Mouse (Mus musculus) cerebellum, adult 18-20 months (tissue): Measurements from ENCODE around the gene 9530077C05Rik.
A peak's percentile ranks its signal among the peaks of the same experiment; 100 is the strongest.
"Not testable (repeated sequence)": the region's sequence is repeated elsewhere in the genome, so short reads cannot be mapped to it uniquely, and the experiment has no call there.

ENCODE experiments used
- DNase-seq, 2 experiments: peaks; one replicate each; pipeline ENCODE4 v3.0.0; 2021

The 9530077C05Rik gene

DNA sequence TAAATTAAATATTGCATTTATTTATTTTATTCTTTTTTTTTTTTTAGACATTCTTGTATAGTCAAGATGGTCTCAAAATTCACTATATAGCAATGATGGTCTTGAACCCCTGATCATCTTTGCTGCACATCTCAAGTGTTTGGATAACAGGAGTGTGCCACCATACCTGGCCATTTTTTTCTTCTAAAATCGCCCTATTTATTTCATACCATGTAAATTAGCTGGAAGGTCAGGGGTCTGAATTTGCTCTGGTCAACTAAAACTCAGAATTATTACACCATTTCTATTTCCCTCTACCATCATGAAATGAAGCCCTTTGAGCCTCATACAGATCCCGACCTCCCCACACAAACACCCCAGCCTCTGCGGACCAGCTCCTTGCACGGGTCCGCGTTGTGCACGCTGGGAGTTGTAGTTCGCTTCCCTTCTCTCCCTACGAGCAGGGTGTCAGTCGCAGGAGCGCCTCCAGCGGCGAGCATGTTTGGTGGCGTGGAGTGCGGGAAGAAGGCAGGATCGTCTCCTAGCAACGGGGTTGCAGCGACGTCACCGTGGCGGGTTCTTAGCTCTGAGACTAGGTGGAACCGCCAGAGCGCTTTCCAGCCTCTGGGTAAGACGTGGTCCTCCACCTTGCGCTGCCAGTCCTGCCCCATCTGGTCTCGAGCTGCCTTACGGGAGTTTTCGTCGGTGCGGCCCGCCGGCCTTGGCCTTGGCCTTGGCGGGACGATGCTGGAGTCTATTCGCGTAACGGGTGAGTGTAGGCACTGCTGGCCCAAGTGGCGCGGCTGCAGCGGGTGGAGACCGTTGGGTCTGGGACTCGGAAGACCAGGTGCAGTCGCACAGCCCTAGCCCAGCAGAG, at the start of gene 9530077C05Rik:
Gene 9530077C05Rik, plus strand, starts transcription at position 512 of the 856 bp plus-strand sequence.
- peak; percentile 99 to 100 for DNase-seq

DNA sequence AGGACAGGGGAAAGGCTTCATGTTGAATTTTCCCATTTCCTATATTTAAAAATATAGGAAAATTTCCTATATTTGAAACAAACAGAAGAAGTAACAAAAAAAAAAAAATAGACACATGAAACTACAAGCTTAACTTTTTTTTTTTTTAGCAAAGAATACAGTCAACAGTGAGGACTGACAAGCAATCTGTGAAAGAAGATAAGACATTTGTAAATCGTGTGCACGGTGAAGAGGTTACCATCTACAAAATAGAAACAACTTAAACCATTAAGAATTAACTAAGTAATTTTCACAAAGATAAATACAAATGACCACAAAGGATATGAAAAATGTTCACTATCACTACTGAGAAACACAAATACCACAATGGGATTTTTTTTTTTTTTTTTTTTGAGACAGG, 45.1 kb upstream of the 9530077C05Rik start:
- no peak for DNase-seq

- DNase-seq, result no peak
Measured at GRCm38 (mm10) chr9:22366621-22367020, 44.7 kb upstream of the 9530077C05Rik start.

GRCm38 (mm10) chr9:22368030-22368429, 43.3 kb upstream of the 9530077C05Rik start:
- no peak for DNase-seq

DNA sequence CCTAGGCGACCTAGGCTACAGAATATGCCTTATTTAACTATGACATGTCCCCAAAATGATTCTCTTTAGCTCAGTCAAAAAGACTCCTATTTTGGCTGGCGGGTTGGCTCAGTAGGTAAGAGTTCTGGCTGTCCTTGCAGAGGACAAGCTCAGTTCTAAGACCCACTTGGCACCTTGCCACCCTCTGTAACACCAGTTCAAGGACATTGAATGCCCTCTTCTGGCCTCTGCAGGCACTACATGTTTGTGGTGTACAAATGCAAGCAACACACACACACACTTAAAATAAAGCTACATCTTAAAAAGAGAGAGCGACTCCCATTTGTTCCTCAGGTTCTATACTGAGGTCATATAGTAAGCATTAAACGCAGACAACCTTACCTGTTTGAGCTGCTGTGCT, 38.6 kb upstream of the 9530077C05Rik start:
- DNase-seq, result no peak

DNA sequence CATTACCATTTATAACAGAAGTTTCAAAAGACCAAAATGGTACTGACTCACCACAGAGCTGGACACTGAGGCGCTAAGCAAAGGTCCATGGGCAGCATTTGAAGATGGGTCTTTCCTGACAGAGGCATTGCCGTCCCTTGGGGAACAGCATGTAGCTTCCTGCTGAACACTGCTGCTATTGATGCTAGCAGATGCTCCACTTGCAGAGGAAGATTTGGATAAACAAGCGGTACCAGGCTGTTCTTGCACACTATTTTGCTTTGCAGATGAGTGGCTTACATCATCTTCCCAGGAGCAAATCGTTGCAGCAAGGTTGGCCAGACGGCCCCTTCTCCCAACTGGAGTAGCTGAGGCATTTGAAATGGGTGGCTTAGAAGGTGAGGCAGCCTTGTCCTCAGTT, 35.2 kb upstream of the 9530077C05Rik start:
- peak in 1 of 2 experiments; percentile 7 for DNase-seq

DNA sequence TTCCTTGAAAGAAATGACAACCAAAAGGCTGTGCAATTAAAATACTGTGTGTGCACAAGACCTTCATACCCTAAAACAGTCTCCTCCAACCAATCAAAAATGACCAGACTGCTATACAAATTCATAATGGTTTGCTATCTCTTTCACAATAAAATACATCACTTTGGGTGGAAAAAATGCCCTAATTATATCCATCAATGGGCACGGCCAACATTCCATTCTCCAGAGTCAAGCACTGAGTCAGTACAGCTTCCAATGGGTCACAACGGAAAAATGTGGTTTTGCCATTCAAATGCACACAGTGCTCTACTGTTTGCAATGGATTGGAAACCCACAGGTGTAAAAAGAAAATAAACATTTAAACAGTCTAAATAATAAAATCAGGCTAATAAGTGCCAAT, 25.4 kb upstream of the 9530077C05Rik start:
- no peak for DNase-seq

DNA sequence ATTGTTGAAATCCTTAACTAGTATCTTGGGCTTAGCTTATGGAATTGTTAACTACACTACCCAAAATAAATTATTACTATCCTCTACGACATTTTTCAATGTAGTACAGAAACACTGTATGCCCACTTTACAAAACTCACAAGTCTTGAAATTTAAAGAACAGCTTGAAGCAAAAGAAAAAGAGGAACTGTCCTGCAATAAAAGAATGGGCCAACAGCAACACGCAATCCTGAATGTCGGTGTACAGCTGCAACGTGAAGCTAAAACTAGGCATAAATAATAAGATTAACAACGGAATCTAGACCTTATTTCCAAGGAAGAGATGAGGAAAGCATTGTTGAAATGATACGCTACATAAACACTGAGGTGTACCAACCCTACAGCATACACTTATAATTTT, 23.4 kb upstream of the 9530077C05Rik start:
- DNase-seq, result no peak

DNA sequence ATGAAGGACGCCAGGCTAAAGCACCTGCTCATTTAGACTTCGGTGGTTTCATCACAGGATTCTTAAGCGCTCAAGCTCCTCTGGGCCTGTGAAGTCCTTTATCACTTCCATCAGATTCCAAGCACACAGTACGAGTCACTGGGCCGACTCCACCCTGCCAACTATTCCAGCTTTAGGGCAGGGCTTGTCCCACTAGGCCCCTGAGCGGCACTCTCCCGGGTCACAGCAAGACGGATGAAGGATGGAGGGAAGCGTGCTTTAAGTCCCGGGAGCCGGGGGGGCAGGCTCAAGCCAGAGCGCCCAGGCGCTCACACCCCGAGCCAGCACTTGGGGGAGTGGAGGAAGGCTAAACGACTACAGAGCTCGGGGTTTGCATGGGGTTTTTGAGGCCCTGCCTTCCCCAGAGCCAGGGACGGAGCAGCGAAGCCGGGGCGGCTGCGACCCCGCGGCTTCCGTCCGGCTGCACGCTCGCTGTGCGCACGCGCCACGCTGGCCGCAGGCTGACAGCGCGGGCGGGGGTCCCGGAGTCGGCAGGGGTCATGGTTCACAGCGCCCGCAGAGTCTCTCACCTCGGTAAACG, 22.8 kb upstream of the 9530077C05Rik start:
- DNase-seq, result no peak

DNA sequence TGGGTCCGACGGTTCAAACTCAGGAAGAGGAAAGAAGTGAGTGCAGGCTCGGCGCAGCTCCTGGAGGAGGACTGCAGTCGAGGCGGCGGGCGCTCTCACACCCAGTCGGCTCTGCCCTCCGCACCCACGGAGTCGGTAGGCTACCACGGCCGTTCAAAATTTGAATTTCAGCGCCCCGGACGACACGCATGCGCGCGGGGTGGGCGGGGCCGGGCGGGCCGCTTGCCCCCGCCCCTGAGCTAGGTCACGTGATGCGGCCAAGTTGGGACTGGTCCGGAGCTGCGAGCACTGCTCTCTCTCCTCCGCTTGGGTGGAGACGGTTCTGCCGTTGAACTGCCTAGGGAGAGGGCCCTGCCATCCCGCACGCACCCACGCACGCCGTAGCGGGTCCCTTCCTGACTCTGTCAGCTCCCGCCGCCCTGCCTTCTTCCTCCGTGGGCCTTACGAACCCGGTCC, 22.3 kb upstream of the 9530077C05Rik start, which contains the start of gene Anln:
Gene Anln, minus strand, starts transcription at position 168 of the 456 bp plus-strand sequence.
- DNase-seq, result peak; percentile 87 to 88

DNA sequence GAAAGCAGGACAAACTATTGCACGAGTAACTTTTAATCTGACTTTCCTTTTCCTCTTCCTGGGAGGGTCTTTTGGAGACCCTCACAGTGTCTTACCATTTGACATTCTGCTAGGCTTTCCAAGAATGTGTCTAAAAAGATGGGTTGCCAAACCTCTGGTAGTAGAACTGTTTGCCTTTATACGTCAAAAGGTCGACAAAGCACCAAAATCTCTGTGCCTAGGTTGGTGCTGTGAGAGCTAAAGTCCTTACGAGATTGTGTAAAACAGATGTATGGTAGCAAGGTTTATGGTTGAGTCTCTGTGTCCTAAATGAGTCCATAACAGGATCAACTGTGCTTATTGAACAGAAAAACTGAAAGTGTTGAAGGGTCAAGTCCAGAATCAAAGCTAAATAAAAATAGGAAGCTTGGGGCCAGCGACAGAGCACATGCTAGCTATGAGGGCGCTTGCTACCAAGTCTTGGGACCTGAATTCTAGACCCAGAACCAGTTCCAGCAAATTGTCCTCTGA, 21.5 kb upstream of the 9530077C05Rik start:
- DNase-seq, result no peak

DNA sequence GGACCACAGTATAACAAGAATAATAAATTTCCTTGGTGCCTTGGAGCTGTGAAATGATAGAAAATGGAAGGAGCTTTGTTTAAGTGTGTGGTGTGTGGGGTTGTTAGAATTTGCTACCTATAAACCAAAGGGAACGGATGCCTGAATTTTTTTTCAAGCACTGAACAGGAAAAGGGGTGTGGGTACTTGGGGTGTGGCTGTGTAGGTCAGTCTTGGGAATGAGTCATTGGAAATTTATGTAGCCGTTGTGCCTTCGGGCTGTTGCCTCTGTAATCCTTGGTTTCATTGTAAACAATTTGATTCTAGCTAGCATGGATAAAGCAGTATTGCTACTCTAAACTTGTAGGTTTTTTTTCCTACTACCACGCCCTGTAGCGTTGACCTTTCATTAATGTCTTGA, 20.9 kb upstream of the 9530077C05Rik start:
- DNase-seq, result no peak

DNA sequence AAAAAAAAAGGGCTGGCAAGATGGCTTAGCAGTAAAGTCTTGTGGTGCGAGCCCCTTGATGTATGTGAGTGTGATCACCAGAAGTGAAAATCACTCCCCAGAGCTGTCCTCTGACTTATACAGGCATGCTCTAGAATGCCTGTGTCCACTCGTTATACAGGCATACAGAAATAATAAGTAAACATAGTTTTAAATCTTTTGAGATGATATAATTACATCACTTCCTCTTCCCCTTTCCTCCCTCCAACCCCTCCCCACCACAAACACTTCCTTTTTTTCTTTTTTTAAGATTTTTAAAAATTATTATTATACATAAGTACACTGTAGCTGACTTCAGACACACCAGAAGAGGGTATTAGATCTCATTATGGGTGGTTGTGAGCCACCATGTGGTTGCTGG, 16.6 kb upstream of the 9530077C05Rik start:
- DNase-seq, result no peak

DNA sequence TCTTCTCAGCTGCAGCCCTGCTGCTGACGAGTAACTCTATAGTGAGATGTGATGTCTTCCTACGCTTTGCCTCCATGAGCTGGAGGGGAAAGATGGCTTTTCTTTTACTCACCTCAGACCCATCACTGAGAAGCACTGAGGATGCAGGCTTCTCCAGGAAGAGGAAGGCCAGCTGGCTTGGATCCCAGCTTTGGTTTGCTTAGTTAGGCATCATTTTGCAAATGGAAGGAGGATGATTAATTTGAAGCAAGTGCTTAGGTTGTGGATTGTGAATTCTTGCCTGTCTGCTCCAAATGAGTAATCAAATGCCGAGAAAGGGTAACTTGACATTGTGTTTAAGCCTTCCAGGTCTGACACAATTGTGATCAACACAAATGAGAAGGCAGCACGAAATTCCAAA, 12.3 kb upstream of the 9530077C05Rik start:
- DNase-seq, result no peak

- DNase-seq, result no peak
Measured at GRCm38 (mm10) chr9:22402001-22402400, 9.3 kb upstream of the 9530077C05Rik start.

DNA sequence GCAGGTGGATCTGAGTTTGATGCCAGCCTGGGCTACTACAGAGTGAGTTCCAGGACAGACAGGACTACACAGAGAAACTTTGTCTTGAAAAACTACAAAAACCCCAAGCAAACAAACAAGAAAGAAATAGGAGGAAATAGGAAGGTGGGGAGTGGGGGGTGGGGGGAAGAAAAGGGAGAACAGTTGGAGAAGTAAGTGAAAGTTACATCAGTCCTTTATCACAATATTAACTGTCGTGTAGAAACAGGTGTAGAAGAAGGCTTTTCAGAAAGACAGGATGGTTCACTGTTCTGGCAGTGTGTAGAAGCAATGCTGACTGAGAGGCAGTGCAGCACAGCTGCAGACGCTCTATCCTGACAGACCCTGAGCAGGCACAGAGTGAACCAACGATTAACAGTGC, 8.3 kb upstream of the 9530077C05Rik start:
- no peak for DNase-seq

DNA sequence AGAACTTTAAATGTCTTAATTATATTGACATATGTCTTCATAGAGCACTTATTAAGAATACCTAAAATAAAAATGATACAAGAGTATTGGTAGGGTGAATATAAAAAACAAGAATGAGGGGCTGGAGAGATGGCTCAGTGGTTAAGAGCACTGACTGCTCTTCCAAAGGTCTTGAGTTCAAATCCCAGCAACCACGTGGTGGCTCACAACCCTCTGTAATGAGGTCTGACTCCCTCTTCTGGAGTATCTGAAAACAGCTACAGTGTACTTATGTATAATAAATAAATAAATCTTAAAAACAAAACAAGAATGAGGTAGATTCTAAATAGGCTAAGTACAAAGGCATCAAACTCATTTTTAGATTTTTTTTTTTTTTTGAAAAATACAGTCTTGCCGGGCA, 7.8 kb upstream of the 9530077C05Rik start:
- DNase-seq, result not testable (repeated sequence)

DNA sequence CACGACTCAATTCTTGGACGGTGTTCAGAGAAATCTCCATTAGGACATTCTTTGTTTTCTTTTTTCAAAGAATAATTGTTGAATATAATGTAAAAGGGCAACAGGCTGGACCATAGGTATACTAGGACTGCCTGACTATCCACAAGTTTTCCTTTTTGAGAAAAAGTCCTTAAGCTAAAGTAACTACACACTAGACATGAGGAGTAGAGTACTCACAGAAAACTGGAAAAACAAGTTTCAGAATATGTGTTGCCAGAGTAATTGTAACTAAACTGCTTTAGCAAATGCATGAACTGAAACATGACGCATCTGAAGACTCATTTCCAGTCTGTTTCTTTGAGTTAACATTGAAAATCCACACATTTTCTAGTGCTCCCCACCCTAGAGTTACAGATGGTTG, 5.9 kb upstream of the 9530077C05Rik start:
- DNase-seq, result no peak

DNA sequence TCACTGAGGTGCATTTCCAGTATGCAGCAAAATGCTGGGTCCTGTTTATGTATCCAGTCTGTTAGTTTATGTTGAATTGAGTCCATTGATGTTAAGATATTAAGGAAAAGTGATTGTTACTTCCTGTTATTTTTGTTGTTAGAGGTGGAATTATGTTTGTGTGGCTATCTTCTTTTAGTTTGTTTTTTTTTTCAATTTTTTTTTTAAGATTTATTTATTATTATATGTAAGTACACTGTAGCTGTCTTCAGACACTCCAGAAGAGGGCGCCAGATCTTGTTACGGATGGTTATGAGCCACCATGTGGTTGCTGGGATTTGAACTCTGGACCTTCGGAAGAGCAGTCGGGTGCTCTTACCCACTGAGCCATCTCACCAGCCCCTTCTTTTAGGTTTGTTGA, 3.7 kb upstream of the 9530077C05Rik start:
- DNase-seq, result not testable (repeated sequence)

DNA sequence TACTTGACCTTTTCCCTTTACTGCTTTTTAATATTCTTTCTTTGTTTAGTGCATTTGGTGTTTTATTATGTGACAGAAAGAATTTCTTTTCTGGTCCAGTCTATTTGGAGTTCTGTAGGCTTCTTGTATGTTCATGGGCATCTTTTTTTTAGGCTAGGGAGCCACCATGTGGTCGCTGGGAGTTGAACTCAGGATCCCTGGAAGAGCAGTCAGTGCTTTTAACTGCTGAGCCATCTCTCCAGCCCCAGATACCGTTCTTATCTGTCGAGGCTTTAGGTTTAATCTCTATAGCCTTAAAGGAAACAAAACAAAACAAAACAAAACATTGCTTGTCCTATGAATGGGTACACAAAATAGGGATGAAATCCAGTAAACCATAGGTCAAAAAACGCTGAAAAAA, 3.0 kb upstream of the 9530077C05Rik start:
- not testable (repeated sequence) for DNase-seq

DNA sequence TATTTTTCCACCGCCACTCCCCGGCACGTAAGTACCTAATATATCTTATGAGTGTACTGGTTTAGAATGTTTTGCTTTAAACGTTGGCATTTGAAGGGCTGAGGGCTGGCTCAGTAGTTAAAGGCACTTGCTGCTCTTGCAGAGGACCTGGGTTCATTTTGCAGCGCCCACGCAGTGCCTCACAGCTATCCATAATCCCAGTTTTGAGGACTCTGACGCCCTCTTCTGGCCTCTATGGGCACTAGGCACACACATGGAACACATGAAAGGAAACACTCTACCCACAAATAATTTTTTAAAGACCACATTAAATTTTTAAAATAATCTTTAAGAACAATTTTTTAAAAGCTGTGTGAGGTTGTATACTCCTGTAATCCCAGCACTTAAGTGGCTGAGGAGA, 1.8 kb upstream of the 9530077C05Rik start:
- DNase-seq, result no peak

DNA sequence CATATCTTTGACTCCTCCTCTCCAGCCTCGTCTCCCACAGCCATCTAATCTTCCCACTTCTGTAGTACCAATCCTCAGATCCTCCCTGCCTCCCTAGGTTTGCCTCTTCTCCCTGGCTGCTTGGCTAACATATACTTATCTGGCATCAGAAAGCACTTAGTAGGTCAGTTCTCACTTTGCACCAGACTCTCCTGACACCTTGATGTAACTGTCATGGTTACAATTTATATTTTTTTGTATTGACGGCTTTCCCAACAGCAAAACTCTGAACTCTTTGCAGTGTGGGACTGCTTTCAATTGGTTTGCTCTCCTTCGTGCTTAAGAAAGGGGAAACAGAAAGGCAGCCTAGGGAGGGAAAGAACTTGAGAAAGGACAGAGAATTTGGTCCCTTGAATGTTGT, 4.9 kb downstream of the 9530077C05Rik start:
- DNase-seq, result no peak

DNA sequence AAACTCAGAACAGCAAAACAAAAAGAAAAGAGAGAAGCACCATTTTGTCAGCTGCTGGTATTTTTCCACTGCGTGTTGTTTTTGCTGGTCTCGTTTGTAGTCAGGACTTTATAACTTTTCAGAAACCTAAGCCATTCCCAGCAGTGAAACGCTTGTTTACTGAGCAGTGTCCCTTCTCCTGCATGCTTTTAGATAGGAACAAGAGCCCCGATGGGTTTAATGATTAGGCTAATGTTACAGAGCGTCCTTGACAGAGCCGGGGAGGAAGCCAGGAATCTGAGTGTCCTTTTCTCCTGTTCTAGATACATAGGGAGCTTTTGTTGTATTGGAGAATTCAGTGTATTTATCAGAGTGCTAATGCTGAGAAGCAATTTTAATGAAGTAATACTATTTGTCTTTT, 6.2 kb downstream of the 9530077C05Rik start:
- no peak for DNase-seq

DNA sequence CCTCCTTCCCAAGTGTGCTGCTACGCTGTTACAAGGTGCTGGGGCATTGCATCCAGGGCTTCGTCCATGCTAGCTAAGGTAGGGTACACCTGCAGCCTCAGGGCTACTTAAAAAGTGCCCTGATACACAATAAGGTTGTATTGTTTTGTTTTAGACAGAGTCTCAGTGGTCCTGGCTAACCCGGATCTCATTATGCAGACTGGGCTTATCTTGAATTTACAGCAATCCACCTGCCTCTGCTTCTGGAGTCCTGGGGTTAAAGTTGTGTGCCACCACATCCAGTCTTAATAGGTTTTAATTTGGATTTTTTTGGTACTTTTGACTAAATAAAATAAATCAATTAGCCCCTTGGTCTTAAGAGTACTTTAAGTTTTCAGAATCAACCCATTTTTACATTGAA, 8.6 kb downstream of the 9530077C05Rik start:
- no peak for DNase-seq
